In genomic region chr1:153353736-153354430, GRCm38 (mm10) we compare ENCODE assay signal across 11 mouse cellular contexts. TPM values are rescaled to one million over a fixed set of nuclear protein-coding genes. Genes with fewer than 3 reads are reported as not detected.
DNase-seq lines count a peak whose midpoint lies in the region; ATAC-seq lines count a peak whose summit lies in the region.
"Had no signal": no experiment of that assay in that cellular context is flagged by ENCODE, and none has a peak within 500 bp of the region (broad histone marks: within the 10 kb centered on the region; RNA-seq: fewer than 3 reads in every experiment).

No protein-coding gene starts in this region.

- 48% methylated on average over 18 of the region's 18 CpGs for WGBS in lung, embryonic 16.5 days
- 64% methylated on average over 18 of the region's 18 CpGs for WGBS in heart, embryonic 11.5 days (ENCODE audit: insufficient replicate concordance)
- 72% methylated on average over 18 of the region's 18 CpGs for WGBS in forebrain, embryonic 10.5 days

- H3K9ac ChIP-seq in lung, embryonic 16.5 days (ENCODE audit: low read length) = no peak overlapping the region
- no peak overlapping the region for H3K9ac ChIP-seq in heart, embryonic 11.5 days (ENCODE audit: low read depth, low read length)

- peaks cover 13% of the 10 kb centered on the region for H3K4me1 ChIP-seq in lung, embryonic 16.5 days (replicated peaks; ENCODE audit: control insufficient read depth, insufficient read depth, low read length)
- peaks cover 6% of the 10 kb centered on the region for H3K4me1 ChIP-seq in heart, embryonic 11.5 days (ENCODE audit: control insufficient read depth, insufficient read depth, low read length)
- H3K4me1 ChIP-seq in forebrain, embryonic 10.5 days = peaks cover 21% of the 10 kb centered on the region

- intact Hi-C loops in left cerebral cortex, postnatal 25 days (cut with DNase I) = no loop called here

- H3K27ac ChIP-seq in lung, embryonic 16.5 days (ENCODE audit: low read length) = peak overlapping the region; percentile 63
- 0 out of 2 replicates have a peak overlapping the region, but pooled peaks have one; percentile 29 for H3K27ac ChIP-seq in heart, embryonic 11.5 days (ENCODE audit: low read depth, low read length)
- no peak overlapping the region for H3K27ac ChIP-seq in forebrain, embryonic 10.5 days
- H3K27ac ChIP-seq: left cerebral cortex, adult 2 months had no signal

- no peak overlapping the region; the same call in 1 of the 2 replicates for H3K4me2 ChIP-seq in lung, embryonic 16.5 days (ENCODE audit: low read depth, low read length)
- no peak overlapping the region for H3K4me2 ChIP-seq in heart, embryonic 11.5 days

- DNase-seq in lung, postnatal 4 days = no peak
- peak; percentile 4 for DNase-seq in forelimb bud, embryonic 11.5 days (ENCODE audit: low read depth, low spot score)
- peak; percentile 47 for DNase-seq in kidney, postnatal 10 days
- DNase-seq in left cerebral cortex, postnatal 25 days (ENCODE audit: low spot score in 2 of 2) = no peak
- no peak for DNase-seq in forebrain, embryonic 10.5 days (ENCODE audit: extremely low spot score, low spot score)
- no peak for DNase-seq in cerebellum, adult 18-20 months
- DNase-seq: cerebellum, adult 2 months had no signal

- H3K36me3 ChIP-seq in lung, embryonic 16.5 days (ENCODE audit: control insufficient read depth, insufficient read depth, low read length) = no peaks in the 10 kb centered on the region
- no peaks in the 10 kb centered on the region for H3K36me3 ChIP-seq in heart, embryonic 11.5 days (ENCODE audit: control insufficient read depth, insufficient read depth, low read length)
- no peaks in the 10 kb centered on the region for H3K36me3 ChIP-seq in forebrain, embryonic 10.5 days (replicated peaks)

- no peak overlapping the region for H3K4me3 ChIP-seq in lung, embryonic 16.5 days (ENCODE audit: low read length)
- H3K4me3 ChIP-seq in heart, embryonic 11.5 days (ENCODE audit: low read depth, low read length) = no peak overlapping the region
- H3K4me3 ChIP-seq in forebrain, embryonic 10.5 days = no peak overlapping the region
- H3K4me3 ChIP-seq: left cerebral cortex, adult 2 months had no signal

- no peaks in the 10 kb centered on the region for H3K27me3 ChIP-seq in lung, embryonic 16.5 days (ENCODE audit: control insufficient read depth, insufficient read depth, low read depth, low read length)
- H3K27me3 ChIP-seq in heart, embryonic 11.5 days (ENCODE audit: control insufficient read depth, insufficient read depth, low read length) = no peaks in the 10 kb centered on the region
- no peaks in the 10 kb centered on the region for H3K27me3 ChIP-seq in forebrain, embryonic 10.5 days (ENCODE audit: poor library complexity, severe bottlenecking)

- ATAC-seq in lung, embryonic 16.5 days (ENCODE audit: low read depth) = no peak; the same call in 1 of the 2 replicates
- ATAC-seq in heart, embryonic 11.5 days (replicated peaks; ENCODE audit: insufficient number of reproducible peaks, low FRiP score, low TSS enrichment) = no peak
- ATAC-seq: inflammation-experienced regulatory T-cells, adult 6 months had no signal

- no peaks in the 10 kb centered on the region; the same call in 1 of the 2 replicates for H3K9me3 ChIP-seq in lung, embryonic 16.5 days (ENCODE audit: control insufficient read depth, low read length)
- H3K9me3 ChIP-seq in heart, embryonic 11.5 days (replicated peaks; ENCODE audit: control insufficient read depth, low read length) = no peaks in the 10 kb centered on the region
- no peaks in the 10 kb centered on the region for H3K9me3 ChIP-seq in forebrain, embryonic 10.5 days

RNA-seq across cellular contexts. Expression of gene Lamc1, which starts 21.3 kb away (rescaled TPM):
- 126 and 135 TPM in 2 replicates for polyA plus RNA-seq in lung, embryonic 16.5 days (2015; fragmentation: Nextera tagmentation; extraction: Ambion mirVana)
- polyA plus RNA-seq in heart, embryonic 11.5 days (2014; fragmentation: Nextera tagmentation; extraction: Ambion mirVana) = 87.6 and 98.2 TPM in 2 replicates
- total RNA-seq in left cerebral cortex, postnatal 25 days (2021) = 10 to 100 TPM; 23.2 to 29.4 TPM
- polyA plus RNA-seq in forebrain, embryonic 10.5 days (2016; fragmentation: Nextera tagmentation; extraction: Ambion mirVana) = 23.3 and 24.1 TPM in 2 replicates

Comparison
In these comparisons a context has a peak if more than half of its experiments do, and no peak if none do; other contexts are left out.
1. DNase-seq: peak in forelimb bud, embryonic 11.5 days (single experiment) and kidney, postnatal 10 days (single experiment); none in lung, postnatal 4 days (0 of 2), left cerebral cortex, postnatal 25 days (0 of 2), forebrain, embryonic 10.5 days (single experiment) and cerebellum, adult 18-20 months (0 of 2).